Mouse (Mus musculus) stomach, adult 2 months (tissue): ENCODE results near the gene Prss12. TPM values are rescaled to one million over a fixed set of nuclear protein-coding genes. Genes with fewer than 3 reads are reported as not detected.

ENCODE experiments used
- polyA plus RNA-seq: library from polyadenylated mRNA; depleted of rRNA; stranded (reverse); fragments of >200 nt; gene quantifications from 2 replicates; pipeline ENCODE4 v1.2.3, GENCODE M21; 2012; rRNA removed

Gene Prss12
- polyA plus RNA-seq = 0.29 and 0.98 TPM in 2 replicates

GRCm38 (mm10) chr3:123446708-123447537, at the start of gene Prss12:
Gene Prss12 (plus strand): TSS chr3:123446913.

Other genes starting within 250 kb of the Prss12 start
- gene Synpo2, start 210.8 kb upstream of the Prss12 start, polyA plus RNA-seq = 25.4 and 28.6 TPM in 2 replicates
- 25.4 and 28.7 TPM in 2 replicates for gene Sec24d, start 179.5 kb upstream of the Prss12 start, polyA plus RNA-seq
- 1.1 and 1.4 TPM in 2 replicates for gene Mettl14, start 60.8 kb upstream of the Prss12 start, polyA plus RNA-seq
- 0.02 TPM in 1 of 2 replicates, not detected in the other for gene Ndst3, start 243.9 kb downstream of the Prss12 start, polyA plus RNA-seq